Mouse (Mus musculus): ENCODE data around the gene Phpt1.

DNA sequence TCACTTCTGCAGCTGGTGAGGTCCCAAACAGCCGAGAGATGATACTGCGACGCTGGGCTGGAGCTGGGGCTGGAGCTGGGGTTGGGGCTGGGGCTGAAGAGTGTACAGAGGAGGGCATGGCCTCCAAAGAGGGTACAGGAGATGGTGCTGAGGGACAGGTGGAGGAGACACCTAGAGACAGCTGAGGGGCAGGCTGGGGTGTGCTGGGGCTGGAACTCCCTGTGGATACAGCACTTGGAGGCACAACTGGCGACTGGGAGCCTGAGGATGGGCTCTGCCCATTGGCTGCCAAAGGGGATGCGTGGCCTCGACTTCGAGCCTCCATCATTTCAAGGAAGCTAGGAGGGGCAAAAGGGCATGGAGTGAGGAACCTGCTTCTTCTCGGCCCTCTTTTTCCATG, 12.3 kb upstream of the Phpt1 start:
- TF ChIP-seq MXI1 (IDR thresholded peaks at IDR 0.05; ENCODE audit: low read depth, low read length) (no peak), CTCF (IDR thresholded peaks at IDR 0.05 in 2 of 3, conservative IDR thresholded peaks at IDR 0.05 in 1 of 3; ENCODE audit: control insufficient read depth in 1 of 3, insufficient read depth in 1 of 3, low read depth in 2 of 3, low read length in 3 of 3, poor library complexity in 1 of 3, severe bottlenecking in 1 of 3) (no peak), HCFC1 (IDR thresholded peaks at IDR 0.05; ENCODE audit: low read depth, low read length) (no peak), MAX (IDR thresholded peaks at IDR 0.05; ENCODE audit: low read length) (no peak), POLR2A (IDR thresholded peaks at IDR 0.05; ENCODE audit: control insufficient read depth in 1 of 2, insufficient read depth in 1 of 2, low read depth in 1 of 2, low read length in 2 of 2, poor library complexity in 1 of 2) (no peak)
